Mouse (Mus musculus) kidney, adult 2 months (tissue): Measurements from ENCODE around the gene Opa3. TPM values are rescaled to one million over a fixed set of nuclear protein-coding genes. Genes with fewer than 3 reads are reported as not detected.
A peak's percentile ranks its signal among the peaks of the same experiment; 100 is the strongest.

Source experiments
- DNase-seq: peaks from one replicate; pipeline ENCODE4 v3.0.0; 2021
- H3K27ac ChIP-seq: fragments of 200-500 bp; 2 replicates; pipeline ENCODE4 v1.5.1; 2012; ENCODE audit warnings: low read depth, low read length, control low read depth, inconsistent platforms; ENCODE audit not compliant: insufficient read depth
- H3K27me3 ChIP-seq: fragments of 200-500 bp; replicated peaks from 2 replicates; pipeline ENCODE4 v1.6.1; 2012; ENCODE audit warnings: mild to moderate bottlenecking, moderate library complexity, low read length, inconsistent platforms; ENCODE audit not compliant: control insufficient read depth, insufficient read depth
- H3K36me3 ChIP-seq: fragments of 200-500 bp; 2 replicates; pipeline ENCODE4 v1.6.1; 2012; ENCODE audit warnings: mild to moderate bottlenecking, moderate library complexity, low read length, inconsistent platforms; ENCODE audit not compliant: control insufficient read depth, insufficient read depth
- H3K4me1 ChIP-seq: fragments of 200-500 bp; 2 replicates; pipeline ENCODE4 v1.6.1; 2011; ENCODE audit warnings: low read length; ENCODE audit not compliant: control insufficient read depth, insufficient read depth
- H3K4me3 ChIP-seq: fragments of 200-500 bp; 2 replicates; pipeline ENCODE4 v1.5.1; 2011; ENCODE audit warnings: mild to moderate bottlenecking, low read depth, low read length, control low read depth; ENCODE audit not compliant: insufficient read depth
- CTCF ChIP-seq: fragments of 200-500 bp; conservative IDR thresholded peaks from 2 replicates; pipeline ENCODE4 v1.5.1; 2011; ENCODE audit warnings: low read depth, mild to moderate bottlenecking, control low read depth, low read length, moderate library complexity, mixed read lengths; ENCODE audit not compliant: insufficient read depth, insufficient read length
- POLR2A ChIP-seq: fragments of 200-500 bp; IDR thresholded peaks from one replicate; pipeline ENCODE4 v1.6.1; 2011; ENCODE audit warnings: low read depth, low read length, control low read depth
- WGBS: fragments of 180-500 bp; shearing (Covaris S2); methylation state at CpG from one replicate; pipeline ENCODE4 v1.1.7; 2018; 5-methylcytosine and 5-hydroxymethylcytosine counted together
- polyA plus RNA-seq: library from polyadenylated mRNA; depleted of rRNA; stranded (reverse); fragments of >200 nt; gene quantifications from 2 replicates; pipeline ENCODE4 v1.2.3, GENCODE M21; 2012

Gene Opa3
- polyA plus RNA-seq, 1 experiment: 41.7 TPM

DNA sequence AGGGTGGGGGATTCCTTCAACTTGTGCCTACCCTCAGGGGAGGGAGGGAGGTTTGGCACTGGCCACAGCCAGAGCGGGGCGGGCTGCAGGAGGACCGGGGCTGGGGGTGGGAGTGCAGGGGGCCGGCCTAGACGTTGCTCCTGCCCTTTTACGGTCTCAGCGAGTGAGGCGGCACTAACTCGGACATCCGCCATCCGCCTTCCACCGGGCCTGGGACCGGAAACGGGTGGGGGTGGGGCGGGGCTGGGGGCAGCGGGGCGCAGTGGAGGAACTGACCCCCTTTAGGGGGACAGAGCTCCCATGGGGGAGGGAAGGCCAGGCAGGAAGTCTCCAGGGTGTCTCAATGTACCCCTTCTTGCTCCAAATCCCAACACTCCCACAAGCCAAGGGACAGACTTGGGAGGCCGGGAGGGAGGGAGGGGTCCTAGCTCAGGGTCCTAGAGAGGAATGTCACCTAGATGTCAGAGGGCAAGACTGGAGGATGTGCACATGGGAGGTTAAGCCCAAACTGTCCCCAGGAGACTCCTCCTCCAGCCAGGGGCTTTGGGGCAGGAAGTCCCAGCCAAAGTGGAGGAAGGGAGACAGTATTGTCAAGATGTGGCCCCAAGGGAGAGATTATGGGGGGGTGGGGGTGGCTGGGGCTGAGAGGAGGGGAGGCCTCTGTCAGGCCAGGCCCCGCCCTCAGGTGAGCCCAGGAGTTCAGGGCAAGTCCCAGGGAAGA, 41.7 kb downstream of the Opa3 start:
- DNase-seq: peak; percentile 84
- no peaks in the 10 kb centered on the region for H3K36me3 ChIP-seq
- WGBS: 3% methylated on average over 19 of the region's 19 CpGs
- TF ChIP-seq CTCF: no peak
- no peak for TF ChIP-seq POLR2A
- H3K4me3 ChIP-seq: peak overlapping the region; percentile 87
- H3K4me1 ChIP-seq: peaks cover 19% of the 10 kb centered on the region
- H3K27ac ChIP-seq: peak overlapping the region; percentile 84
- no peaks in the 10 kb centered on the region for H3K27me3 ChIP-seq

GRCm38 (mm10) chr7:19270509-19271237, 42.5 kb downstream of the Opa3 start:
- H3K27ac ChIP-seq: peak overlapping the region; percentile 66
- no peaks in the 10 kb centered on the region for H3K36me3 ChIP-seq
- peaks cover 19% of the 10 kb centered on the region for H3K4me1 ChIP-seq
- H3K4me3 ChIP-seq: peak overlapping the region; percentile 87
- peak; percentile 32 for DNase-seq
- no peaks in the 10 kb centered on the region for H3K27me3 ChIP-seq
- 2% methylated on average over 21 of the region's 21 CpGs for WGBS
- no peak for TF ChIP-seq CTCF
- TF ChIP-seq POLR2A: no peak

- Histone ChIP-seq H3K4me1 (peaks cover 15% of the 10 kb centered on the region), H3K27ac (peak within 1 kb of the TSS; percentile 91), H3K4me3 (peak within 1 kb of the TSS; percentile 87), H3K27me3 (no peaks in the 10 kb centered on the region), H3K36me3 (no peaks in the 10 kb centered on the region)
- peak; percentile 93 for DNase-seq
- TF ChIP-seq CTCF: no peak
- TF ChIP-seq POLR2A: peak; percentile 62
- under 1% methylated on average over 61 of the region's 62 CpGs for WGBS
These were observed 43.4 kb downstream of the Opa3 start, which contains the start of gene Vasp for GRCm38 (mm10) chr7:19271238-19272172. TSS of gene Vasp (minus strand) at chr7:19271817.

GRCm38 (mm10) chr7:19272173-19272764, 44.1 kb downstream of the Opa3 start:
- Histone ChIP-seq H3K36me3 (no peaks in the 10 kb centered on the region), H3K4me1 (peaks cover 8% of the 10 kb centered on the region), H3K27me3 (no peaks in the 10 kb centered on the region), H3K27ac (peak overlapping the region; percentile 91), H3K4me3 (peak overlapping the region; percentile 87)
- WGBS: under 1% methylated on average over 35 of the region's 36 CpGs
- TF ChIP-seq POLR2A: no peak
- no peak for TF ChIP-seq CTCF
- DNase-seq: peak; percentile 88

DNA sequence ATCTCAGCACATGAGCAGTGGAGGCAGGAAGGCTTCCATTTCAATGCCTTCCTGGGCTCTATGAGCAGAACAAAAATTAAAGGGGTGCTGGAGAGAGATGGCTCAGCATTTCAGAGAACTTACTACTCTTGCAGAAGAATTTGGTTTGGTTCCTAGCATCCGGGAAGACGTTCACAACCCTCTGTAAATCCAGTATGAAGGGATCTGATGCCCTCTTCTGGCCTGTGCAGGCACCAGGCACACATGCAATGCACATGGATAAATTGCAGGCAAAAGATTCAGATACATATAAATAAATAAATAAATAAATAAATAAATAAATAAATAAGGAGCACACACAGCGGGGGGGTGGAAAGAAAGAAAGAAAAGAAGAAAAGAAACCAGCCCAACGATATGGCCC, 48.1 kb downstream of the Opa3 start:
- H3K4me3 ChIP-seq: no peak overlapping the region
- WGBS: 47% methylated on average over 4 of the region's 4 CpGs
- no peaks in the 10 kb centered on the region for H3K36me3 ChIP-seq
- 0 out of 2 replicates have a peak, but pooled peaks cover 2% of the 10 kb centered on the region for H3K27me3 ChIP-seq
- TF ChIP-seq POLR2A (no peak), CTCF (peak; percentile 55)
- DNase-seq: no peak
- H3K4me1 ChIP-seq: peaks cover 4% of the 10 kb centered on the region; the same call in 1 of the 2 replicates
- H3K27ac ChIP-seq: no peak overlapping the region

DNA sequence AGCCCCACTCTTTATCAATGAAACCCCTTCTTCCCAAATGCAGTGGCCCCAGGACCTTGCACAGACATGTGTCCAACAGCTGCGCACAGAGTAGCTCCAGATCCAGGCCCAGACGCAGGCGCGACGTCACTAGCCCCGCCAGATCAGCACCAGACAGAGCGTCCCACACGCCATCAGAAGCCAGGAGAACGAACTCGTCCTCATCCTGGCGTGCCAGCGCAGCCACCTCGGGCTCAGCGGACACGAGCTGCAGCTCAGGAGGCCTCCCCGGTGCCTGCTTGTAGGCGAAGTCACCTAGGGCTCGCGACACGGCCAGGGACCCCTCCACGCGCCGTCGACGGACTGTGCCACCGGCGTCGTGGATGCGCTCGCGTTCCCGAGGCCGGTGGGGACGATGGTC, 50.9 kb downstream of the Opa3 start:
- Histone ChIP-seq H3K27ac (no peak overlapping the region), H3K4me1 (no peaks in the 10 kb centered on the region), H3K27me3 (0 out of 2 replicates have a peak, but pooled peaks cover 2% of the 10 kb centered on the region), H3K4me3 (no peak overlapping the region), H3K36me3 (no peaks in the 10 kb centered on the region)
- 4% methylated on average over 34 of the region's 34 CpGs for WGBS
- no peak for TF ChIP-seq POLR2A
- DNase-seq: no peak
